Mouse (Mus musculus) limb, embryonic 11.5 days (tissue): ENCODE results near the gene Pml. TPM values are rescaled to one million over a fixed set of nuclear protein-coding genes. Genes with fewer than 3 reads are reported as not detected.

Experiments used
- ATAC-seq: fragments of 200-750 bp; cut with Nextera tagmentation; 2 replicates; pipeline ENCODE4 v1.8.0; 2017; ENCODE audit warnings: low read depth; ENCODE audit not compliant: insufficient number of reproducible peaks, low FRiP score, low TSS enrichment
- DNase-seq: peaks from one replicate; pipeline ENCODE4 v3.0.0-alpha.2; 2015; ENCODE audit warnings: low spot score
- H3K27ac ChIP-seq: fragments of 300-500 bp; sonication (generic); replicated peaks from 2 replicates; pipeline ENCODE4 v1.5.1; 2014; ENCODE audit warnings: low read depth, mild to moderate bottlenecking, low read length
- H3K27me3 ChIP-seq: fragments of 300-500 bp; sonication (generic); 2 replicates; pipeline ENCODE4 v1.6.1; 2014; ENCODE audit warnings: mild to moderate bottlenecking, low read length, mixed read lengths; ENCODE audit not compliant: control insufficient read depth, insufficient read depth
- H3K36me3 ChIP-seq: fragments of 300-500 bp; sonication (generic); 2 replicates; pipeline ENCODE4 v1.6.1; 2014; ENCODE audit warnings: mild to moderate bottlenecking, low read length, moderate library complexity, mixed read lengths; ENCODE audit not compliant: control insufficient read depth, insufficient read depth
- H3K4me1 ChIP-seq: fragments of 300-500 bp; sonication (generic); 2 replicates; pipeline ENCODE4 v1.6.1; 2014; ENCODE audit warnings: low read length, mixed read lengths; ENCODE audit not compliant: control insufficient read depth, insufficient read depth
- H3K4me2 ChIP-seq: fragments of 300-500 bp; sonication (generic); 2 replicates; pipeline ENCODE4 v1.6.1; 2014; ENCODE audit warnings: low read depth, mild to moderate bottlenecking, moderate library complexity; ENCODE audit not compliant: severe bottlenecking
- H3K4me3 ChIP-seq: fragments of 300-500 bp; sonication (generic); 2 replicates; pipeline ENCODE4 v1.5.1; 2014; ENCODE audit warnings: low read depth, low read length
- H3K9ac ChIP-seq: fragments of 300-500 bp; sonication (generic); 2 replicates; pipeline ENCODE4 v1.6.1; 2014; ENCODE audit warnings: mild to moderate bottlenecking, low read length
- H3K9me3 ChIP-seq: fragments of 300-500 bp; sonication (generic); 2 replicates; pipeline ENCODE4 v1.6.1; 2016; ENCODE audit warnings: low read length; ENCODE audit not compliant: control insufficient read depth
- WGBS: fragments of 180-500 bp; shearing (Covaris S2); extraction: QIAGEN DNeasy Blood & Tissue Kit; methylation state at CpG from one replicate; pipeline ENCODE4 v1.1.7; 2014; 5-methylcytosine and 5-hydroxymethylcytosine counted together
- polyA plus RNA-seq: library from polyadenylated mRNA; unstranded; fragments of >200 nt; fragmentation: Nextera tagmentation; extraction: Ambion mirVana; gene quantifications from 2 replicates; pipeline ENCODE4 v1.2.1, GENCODE M21; 2014

The Pml gene
- polyA plus RNA-seq = 18.7 and 19.6 TPM in 2 replicates

- no peaks in the 10 kb centered on the region for H3K27me3 ChIP-seq
- H3K4me1 ChIP-seq = peaks cover 20% of the 10 kb centered on the region
- peak within 1 kb of the TSS; percentile 64 for H3K4me2 ChIP-seq
- H3K9me3 ChIP-seq = no peaks in the 10 kb centered on the region
- no peaks in the 10 kb centered on the region for H3K36me3 ChIP-seq
- WGBS = 2% methylated on average over 16 of the region's 16 CpGs
- peak within 1 kb of the TSS; percentile 52 for H3K4me3 ChIP-seq
- peak within 1 kb of the TSS; percentile 74 for H3K9ac ChIP-seq
- ATAC-seq = no peak
- DNase-seq = peak; percentile 77
- H3K27ac ChIP-seq = peak within 1 kb of the TSS; percentile 63
Measured at GRCm38 (mm10) chr9:58249592-58250192, at the start of gene Pml. TSS of gene Pml (minus strand) at chr9:58249786.

DNA sequence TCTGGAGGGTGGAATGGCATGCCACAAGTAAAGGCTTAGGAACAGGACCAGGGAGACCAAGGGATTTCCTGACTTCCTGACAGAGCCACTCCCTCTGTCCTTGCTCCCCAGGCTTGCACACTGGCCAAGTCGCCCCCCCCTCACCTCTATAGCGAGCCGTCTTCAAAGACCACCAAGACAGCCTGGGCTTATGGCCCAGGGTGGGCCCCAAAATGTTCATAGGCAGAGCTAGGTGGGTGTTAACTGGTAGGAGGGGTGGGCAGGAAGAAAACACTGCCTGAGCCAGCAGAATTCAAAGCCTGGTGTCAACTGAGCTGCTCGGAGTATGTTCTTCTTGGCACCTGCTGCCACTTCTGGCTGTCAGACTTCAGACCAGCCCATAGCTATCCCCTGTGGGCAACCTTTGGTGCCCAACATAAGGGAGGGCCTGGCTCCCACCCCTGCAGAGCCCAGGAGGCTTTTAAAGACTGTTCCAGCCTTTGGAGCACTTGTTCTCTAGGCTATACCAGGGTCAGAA, 48.4 kb upstream of the Pml start:
- Histone ChIP-seq H3K36me3 (no peaks in the 10 kb centered on the region), H3K4me2 (no peak overlapping the region), H3K4me3 (no peak overlapping the region), H3K27ac (no peak overlapping the region), H3K9ac (no peak overlapping the region), H3K4me1 (peaks cover 3% of the 10 kb centered on the region; the same call in 1 of the 2 replicates), H3K27me3 (no peaks in the 10 kb centered on the region; the same call in 1 of the 2 replicates), H3K9me3 (no peaks in the 10 kb centered on the region)
- DNase-seq (no peak), ATAC-seq (no peak)
- WGBS = 71% methylated on average over 4 of the region's 4 CpGs

GRCm38 (mm10) chr9:58297065-58297464, 47.5 kb upstream of the Pml start:
- Histone ChIP-seq H3K36me3 (no peaks in the 10 kb centered on the region), H3K27ac (no peak overlapping the region), H3K9me3 (no peaks in the 10 kb centered on the region), H3K4me1 (peaks cover 3% of the 10 kb centered on the region; the same call in 1 of the 2 replicates), H3K27me3 (no peaks in the 10 kb centered on the region; the same call in 1 of the 2 replicates), H3K4me3 (no peak overlapping the region), H3K4me2 (no peak overlapping the region), H3K9ac (no peak overlapping the region)
- ATAC-seq (no peak), DNase-seq (no peak)
- whole genome bisulfite sequencing = 87% methylated on average over 6 of the region's 6 CpGs

DNA sequence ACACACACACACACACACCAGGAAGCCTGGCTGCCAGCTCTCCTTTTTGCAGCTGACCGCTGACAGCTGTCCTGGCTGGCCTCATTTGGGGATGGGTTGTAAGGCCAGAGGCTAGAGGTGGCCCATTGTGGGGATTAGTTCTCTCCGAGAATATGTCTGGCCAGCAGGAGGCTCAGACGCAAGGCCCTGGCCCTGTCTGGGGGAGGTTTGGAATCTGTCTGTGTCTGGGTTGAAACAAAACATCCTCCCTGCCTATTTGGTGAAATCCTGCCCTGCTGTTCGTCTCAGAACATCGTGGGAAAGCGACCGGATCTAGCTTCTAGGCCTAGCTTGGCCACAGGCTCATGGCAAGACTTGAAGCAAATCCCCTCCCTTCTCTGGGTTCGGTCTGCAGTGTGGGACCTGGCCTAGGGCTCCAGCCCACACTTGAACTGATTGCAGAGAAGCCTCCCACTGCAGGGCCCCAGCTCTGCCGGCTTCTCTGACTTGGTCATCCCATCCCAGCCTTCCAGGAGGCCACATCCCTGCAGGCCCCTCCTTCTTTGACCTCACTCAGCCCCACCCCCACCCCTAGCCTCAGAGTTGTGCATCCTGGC, 46.3 kb upstream of the Pml start:
- WGBS = 32% methylated on average over 9 of the region's 9 CpGs
- H3K36me3 ChIP-seq = no peaks in the 10 kb centered on the region
- ATAC-seq (peak; percentile 21; the same call in 1 of the 2 replicates), DNase-seq (no peak)
- H3K9me3 ChIP-seq = no peaks in the 10 kb centered on the region
- H3K27me3 ChIP-seq = no peaks in the 10 kb centered on the region; the same call in 1 of the 2 replicates
- H3K4me1 ChIP-seq = peaks cover 3% of the 10 kb centered on the region; the same call in 1 of the 2 replicates
- no peak overlapping the region for H3K9ac ChIP-seq
- H3K4me2 ChIP-seq = no peak overlapping the region
- H3K4me3 ChIP-seq = no peak overlapping the region
- H3K27ac ChIP-seq = no peak overlapping the region

DNA sequence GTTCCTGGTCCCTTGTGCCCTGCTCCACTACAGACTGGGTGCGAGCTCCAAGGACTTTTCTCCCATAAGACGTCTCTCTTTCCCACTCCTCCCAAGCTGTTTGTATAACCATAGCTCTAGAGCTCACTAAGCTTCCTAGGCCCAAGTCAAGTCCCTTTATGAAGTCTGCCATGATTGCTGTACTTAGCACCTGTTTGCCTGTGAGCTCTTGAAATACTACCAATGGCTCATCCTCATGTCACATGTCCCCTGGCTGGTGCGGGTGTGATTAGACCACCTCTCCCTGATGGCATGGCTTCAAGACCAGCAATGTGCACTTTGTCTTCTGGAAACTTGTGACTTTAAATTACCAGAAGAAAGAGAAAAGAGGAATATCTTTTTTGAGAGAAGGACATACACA, 45.8 kb upstream of the Pml start:
- Histone ChIP-seq H3K9ac (no peak overlapping the region), H3K4me1 (peaks cover 3% of the 10 kb centered on the region; the same call in 1 of the 2 replicates), H3K9me3 (no peaks in the 10 kb centered on the region), H3K27me3 (no peaks in the 10 kb centered on the region; the same call in 1 of the 2 replicates), H3K4me3 (no peak overlapping the region), H3K27ac (no peak overlapping the region), H3K4me2 (no peak overlapping the region), H3K36me3 (no peaks in the 10 kb centered on the region)
- DNase-seq (no peak), ATAC-seq (no peak)
- WGBS = 89% methylated on average over 3 of the region's 3 CpGs

GRCm38 (mm10) chr9:58294527-58294926, 44.9 kb upstream of the Pml start:
- H3K27me3 ChIP-seq = no peaks in the 10 kb centered on the region; the same call in 1 of the 2 replicates
- WGBS = 62% methylated on average over 7 of the region's 7 CpGs
- ATAC-seq (no peak), DNase-seq (no peak)
- no peaks in the 10 kb centered on the region for H3K36me3 ChIP-seq
- H3K9ac ChIP-seq = no peak overlapping the region
- H3K4me3 ChIP-seq = no peak overlapping the region
- H3K9me3 ChIP-seq = no peaks in the 10 kb centered on the region
- peaks cover 3% of the 10 kb centered on the region; the same call in 1 of the 2 replicates for H3K4me1 ChIP-seq
- no peak overlapping the region for H3K4me2 ChIP-seq
- no peak overlapping the region for H3K27ac ChIP-seq

GRCm38 (mm10) chr9:58289901-58290300, 40.3 kb upstream of the Pml start:
- Histone ChIP-seq H3K36me3 (no peaks in the 10 kb centered on the region), H3K27ac (no peak overlapping the region), H3K4me3 (no peak overlapping the region), H3K9me3 (no peaks in the 10 kb centered on the region), H3K4me2 (no peak overlapping the region), H3K27me3 (no peaks in the 10 kb centered on the region), H3K9ac (no peak overlapping the region), H3K4me1 (no peaks in the 10 kb centered on the region)
- no peak for DNase-seq
- no peak for ATAC-seq
- 67% methylated on average over 2 of the region's 2 CpGs for WGBS

- ATAC-seq = no peak
- H3K9me3 ChIP-seq = no peaks in the 10 kb centered on the region
- H3K9ac ChIP-seq = no peak overlapping the region
- no peak overlapping the region for H3K4me3 ChIP-seq
- no peaks in the 10 kb centered on the region for H3K27me3 ChIP-seq
- H3K36me3 ChIP-seq = no peaks in the 10 kb centered on the region
- WGBS = 87% methylated on average over 1 of the region's 1 CpGs
- no peak overlapping the region for H3K4me2 ChIP-seq
- H3K27ac ChIP-seq = no peak overlapping the region
- no peak for DNase-seq
- H3K4me1 ChIP-seq = no peaks in the 10 kb centered on the region
Measured at GRCm38 (mm10) chr9:58289090-58289489, 39.5 kb upstream of the Pml start.
